ENCODE assay signal across 8 mouse cellular contexts in genomic region chr2:170511073-170511891, GRCm38 (mm10). TPM values are rescaled to one million over a fixed set of nuclear protein-coding genes. Genes with fewer than 3 reads are reported as not detected.
DNase-seq lines count a peak whose midpoint lies in the region; ATAC-seq and TF ChIP-seq lines count a peak whose summit lies in the region.

No protein-coding gene starts in this region.

- peak; percentile 76 for ATAC-seq in forebrain, embryonic 11.5 days (replicated peaks; ENCODE audit: low FRiP score)
- ATAC-seq in heart, postnatal 0 days (ENCODE audit: insufficient read depth, low read depth), result peak; percentile 67
- ATAC-seq in liver, embryonic 16.5 days (ENCODE audit: low read depth), result peak; percentile 80
- ATAC-seq in neural tube, embryonic 13.5 days (ENCODE audit: low read depth), result peak; percentile 70

- TF ChIP-seq EP300 in heart, postnatal 0 days (IDR thresholded peaks at IDR 0.05; ENCODE audit: low read depth), result peak; percentile 78; the same call in 1 of the 2 replicates

- under 1% methylated on average over 62 of the region's 69 CpGs for WGBS in forebrain, embryonic 11.5 days
- under 1% methylated on average over 51 of the region's 69 CpGs for WGBS in heart, postnatal 0 days
- WGBS in liver, embryonic 16.5 days (ENCODE audit: insufficient replicate concordance), result under 1% methylated on average over 65 of the region's 69 CpGs
- 2% methylated on average over 69 of the region's 69 CpGs for WGBS in neural tube, embryonic 13.5 days

- peak; percentile 84 to 87 for DNase-seq in CD8-positive naive resting alpha-beta T cell, adult 2 months (ENCODE audit: low read depth in 2 of 2, low spot score in 2 of 2)
- DNase-seq in c-Kit-positive CD71-negative TER-119-negative erythroid progenitor cells, embryonic 14.5 days (ENCODE audit: low read depth), result peak; percentile 79
- peak; percentile 97 for DNase-seq in forebrain, embryonic 11.5 days (ENCODE audit: low spot score)
- peak; percentile 84 for DNase-seq in heart, postnatal 0 days (ENCODE audit: low spot score)
- DNase-seq in kidney, postnatal 4 days, result peak; percentile 96 to 97

- peak overlapping the region; percentile 28; the same call in 1 of the 2 replicates for H3K27ac ChIP-seq in forebrain, embryonic 11.5 days (ENCODE audit: low read depth, low read length)
- peak overlapping the region; percentile 84 for H3K27ac ChIP-seq in heart, postnatal 0 days (ENCODE audit: low read depth)
- peak overlapping the region; percentile 77 for H3K27ac ChIP-seq in liver, embryonic 16.5 days (ENCODE audit: low read length)
- peak overlapping the region; percentile 89 for H3K27ac ChIP-seq in neural tube, embryonic 13.5 days (replicated peaks)
- H3K27ac ChIP-seq in testis, adult 2 months (ENCODE audit: control insufficient read depth, insufficient read depth, low read depth, low read length), result peak overlapping the region; percentile 97

- H3K36me3 ChIP-seq in forebrain, embryonic 11.5 days (ENCODE audit: control insufficient read depth, insufficient read depth, low read length), result no peaks in the 10 kb centered on the region; the same call in 1 of the 2 replicates
- H3K36me3 ChIP-seq in heart, postnatal 0 days (replicated peaks; ENCODE audit: control insufficient read depth, insufficient read depth, low read length), result peaks cover 6% of the 10 kb centered on the region; the same call in 1 of the 2 replicates
- H3K36me3 ChIP-seq in liver, embryonic 16.5 days (ENCODE audit: control insufficient read depth, insufficient read depth), result no peaks in the 10 kb centered on the region
- H3K36me3 ChIP-seq in neural tube, embryonic 13.5 days, result peaks cover 8% of the 10 kb centered on the region
- no peaks in the 10 kb centered on the region for H3K36me3 ChIP-seq in testis, adult 2 months (ENCODE audit: control insufficient read depth, insufficient read depth, low read length)

- peak; percentile 45 for TF ChIP-seq POLR2A in testis, adult 2 months (IDR thresholded peaks at IDR 0.05; ENCODE audit: control insufficient read depth, low read depth, low read length)

- peaks cover 3% of the 10 kb centered on the region; the same call in 1 of the 2 replicates for H3K4me1 ChIP-seq in forebrain, embryonic 11.5 days (replicated peaks; ENCODE audit: control insufficient read depth, insufficient read depth, low read length)
- peaks cover 13% of the 10 kb centered on the region for H3K4me1 ChIP-seq in heart, postnatal 0 days (ENCODE audit: control insufficient read depth, insufficient read depth)
- H3K4me1 ChIP-seq in liver, embryonic 16.5 days (ENCODE audit: control insufficient read depth, low read depth, low read length), result peaks cover 21% of the 10 kb centered on the region
- H3K4me1 ChIP-seq in neural tube, embryonic 13.5 days (replicated peaks), result peaks cover 37% of the 10 kb centered on the region
- peaks cover 14% of the 10 kb centered on the region for H3K4me1 ChIP-seq in testis, adult 2 months (ENCODE audit: control insufficient read depth, insufficient read depth, low read length)

- peak overlapping the region; percentile 94 for H3K4me3 ChIP-seq in forebrain, embryonic 11.5 days (ENCODE audit: low read depth, low read length)
- H3K4me3 ChIP-seq in heart, postnatal 0 days (ENCODE audit: low read depth, low read length), result peak overlapping the region; percentile 99
- peak overlapping the region; percentile 94 for H3K4me3 ChIP-seq in liver, embryonic 16.5 days (ENCODE audit: low read depth, low read length)
- peak overlapping the region; percentile 93 for H3K4me3 ChIP-seq in neural tube, embryonic 13.5 days
- peak overlapping the region; percentile 98 for H3K4me3 ChIP-seq in testis, adult 2 months (ENCODE audit: control insufficient read depth, low read depth, low read length)

- H3K27me3 ChIP-seq in forebrain, embryonic 11.5 days (ENCODE audit: control insufficient read depth, insufficient read depth, low read length), result no peaks in the 10 kb centered on the region
- H3K27me3 ChIP-seq in heart, postnatal 0 days (ENCODE audit: control insufficient read depth, insufficient read depth, low read length), result peaks cover 15% of the 10 kb centered on the region; the same call in 1 of the 2 replicates
- no peaks in the 10 kb centered on the region for H3K27me3 ChIP-seq in liver, embryonic 16.5 days (ENCODE audit: control insufficient read depth, insufficient read depth, low read depth, low read length)
- H3K27me3 ChIP-seq in neural tube, embryonic 13.5 days, result no peaks in the 10 kb centered on the region
- no peaks in the 10 kb centered on the region for H3K27me3 ChIP-seq in testis, adult 2 months (ENCODE audit: control insufficient read depth, insufficient read depth, low read length)

- peak overlapping the region; percentile 76 for H3K4me2 ChIP-seq in forebrain, embryonic 11.5 days (ENCODE audit: low read depth, low read length, severe bottlenecking)
- H3K4me2 ChIP-seq in heart, postnatal 0 days (ENCODE audit: low read depth, low read length), result peak overlapping the region; percentile 91
- peak overlapping the region; percentile 67 for H3K4me2 ChIP-seq in liver, embryonic 16.5 days (ENCODE audit: low read depth, low read length)
- peak overlapping the region; percentile 85 for H3K4me2 ChIP-seq in neural tube, embryonic 13.5 days

- H3K9ac ChIP-seq in forebrain, embryonic 11.5 days (ENCODE audit: low read length), result peak overlapping the region; percentile 90
- H3K9ac ChIP-seq in heart, postnatal 0 days (replicated peaks; ENCODE audit: low read depth, low read length), result peak overlapping the region; percentile 90
- peak overlapping the region; percentile 90 for H3K9ac ChIP-seq in liver, embryonic 16.5 days (ENCODE audit: low read depth, low read length)
- peak overlapping the region; percentile 96 for H3K9ac ChIP-seq in neural tube, embryonic 13.5 days

- peak; percentile 92 for TF ChIP-seq CTCF in heart, postnatal 0 days (IDR thresholded peaks at IDR 0.05; ENCODE audit: low read depth)
- peak; percentile 96 for TF ChIP-seq CTCF in testis, adult 2 months (IDR thresholded peaks at IDR 0.05; ENCODE audit: control insufficient read depth, insufficient read depth, insufficient replicate concordance, low read depth, low read length)

- no peaks in the 10 kb centered on the region for H3K9me3 ChIP-seq in forebrain, embryonic 11.5 days (ENCODE audit: control insufficient read depth, low read length)
- H3K9me3 ChIP-seq in heart, postnatal 0 days (replicated peaks; ENCODE audit: control insufficient read depth, low read length), result no peaks in the 10 kb centered on the region
- H3K9me3 ChIP-seq in liver, embryonic 16.5 days (replicated peaks; ENCODE audit: control insufficient read depth, low read length), result no peaks in the 10 kb centered on the region
- no peaks in the 10 kb centered on the region for H3K9me3 ChIP-seq in neural tube, embryonic 13.5 days

RNA-seq across cellular contexts. Expression of gene Cyp24a1, which starts 14.3 kb away (rescaled TPM):
- 0.07 TPM in 1 of 2 replicates, not detected in the other for polyA plus RNA-seq in forebrain, embryonic 11.5 days (2014; fragmentation: Nextera tagmentation; extraction: Ambion mirVana)
- not detected in 2 replicates for total RNA-seq in heart, postnatal 0 days (2014; rRNA removed; ENCODE audit: low replicate concordance)
- not detected in 2 replicates for polyA plus RNA-seq in heart, postnatal 0 days (2015; fragmentation: Nextera tagmentation; extraction: Ambion mirVana)
- polyA plus RNA-seq in liver, embryonic 16.5 days (2015; fragmentation: Nextera tagmentation; extraction: Ambion mirVana), result not detected in 2 replicates
- not detected in 2 replicates for polyA plus RNA-seq in neural tube, embryonic 13.5 days (2015; fragmentation: Nextera tagmentation; extraction: Ambion mirVana)
- polyA plus RNA-seq in testis, adult 2 months (2012; rRNA removed), result 0.34 and 0.48 TPM in 2 replicates

RNA-seq across cellular contexts. Expression of gene Pfdn4, which starts 15.1 kb away (rescaled TPM):
- 105 and 130 TPM in 2 replicates for polyA plus RNA-seq in forebrain, embryonic 11.5 days (2014; fragmentation: Nextera tagmentation; extraction: Ambion mirVana)
- total RNA-seq in heart, postnatal 0 days (2014; rRNA removed; ENCODE audit: low replicate concordance), result 11.4 and 30.2 TPM in 2 replicates
- polyA plus RNA-seq in heart, postnatal 0 days (2015; fragmentation: Nextera tagmentation; extraction: Ambion mirVana), result 42.1 and 46.2 TPM in 2 replicates
- polyA plus RNA-seq in liver, embryonic 16.5 days (2015; fragmentation: Nextera tagmentation; extraction: Ambion mirVana), result 18.1 and 27.8 TPM in 2 replicates
- 170 and 171 TPM in 2 replicates for polyA plus RNA-seq in neural tube, embryonic 13.5 days (2015; fragmentation: Nextera tagmentation; extraction: Ambion mirVana)
- polyA plus RNA-seq in testis, adult 2 months (2012; rRNA removed), result 7.7 and 10.8 TPM in 2 replicates

Comparison
In these comparisons a context has a peak if more than half of its experiments do, and no peak if none do; other contexts are left out.
1. Peak in every context shown above with its lines: DNase-seq, ATAC-seq, H3K4me3 ChIP-seq and H3K27ac ChIP-seq.
2. H3K27ac ChIP-seq: peak in every context shown above with its lines; median percentile 97 in testis, adult 2 months; 89 in neural tube, embryonic 13.5 days; 84 in heart, postnatal 0 days; 77 in liver, embryonic 16.5 days; 28 in forebrain, embryonic 11.5 days.